ENCODE assay signal across 14 mouse cellular contexts in the genomic region with DNA sequence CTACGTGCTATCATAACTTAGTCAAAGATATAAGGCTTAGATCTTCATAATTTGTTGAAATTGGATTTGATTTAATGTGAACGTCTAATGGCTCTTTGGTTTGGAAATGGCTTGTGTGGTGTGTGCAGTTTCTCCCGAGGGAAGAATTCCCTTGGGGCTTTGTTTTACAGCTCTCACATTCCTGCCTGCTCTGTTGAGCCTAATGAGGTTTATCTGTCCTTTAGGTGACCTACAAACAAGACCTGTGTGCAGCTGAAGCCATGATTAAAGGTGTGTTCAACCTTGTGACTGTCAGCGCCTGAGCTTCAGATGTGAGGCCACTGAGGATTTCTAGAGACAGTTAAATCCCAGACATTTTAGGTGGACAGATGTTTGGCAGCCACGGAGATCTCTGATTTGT.
DNase-seq lines count a peak whose midpoint lies in the region; ATAC-seq lines count a peak whose summit lies in the region.
"Had no signal": no experiment of that assay in that cellular context is flagged by ENCODE, and none has a peak within 500 bp of the region (broad histone marks: within the 10 kb centered on the region; RNA-seq: fewer than 3 reads in every experiment).

No protein-coding gene starts in this region.

- ATAC-seq in neural tube, embryonic 12.5 days (ENCODE audit: low FRiP score, low read depth), result peak; percentile 25; the same call in 1 of the 2 replicates
- ATAC-seq in kidney, embryonic 14.5 days (ENCODE audit: low FRiP score, low TSS enrichment), result peak; percentile 81; the same call in 1 of the 2 replicates
- no peak for ATAC-seq in frontal cortex, adult (ENCODE audit: low TSS enrichment)
- ATAC-seq: forebrain, embryonic 14.5 days; inflammation-experienced regulatory T-cells, adult 6 months; midbrain, embryonic 16.5 days had no signal

- H3K36me3 ChIP-seq in neural tube, embryonic 12.5 days, result no peaks in the 10 kb centered on the region
- H3K36me3 ChIP-seq in kidney, embryonic 14.5 days (ENCODE audit: control insufficient read depth, insufficient read depth, low read length), result no peaks in the 10 kb centered on the region
- H3K36me3 ChIP-seq: heart, embryonic 15.5 days had no signal

- H3K4me3 ChIP-seq in neural tube, embryonic 12.5 days, result no peak overlapping the region
- H3K4me3 ChIP-seq in kidney, embryonic 14.5 days (ENCODE audit: low read length), result no peak overlapping the region
- H3K4me3 ChIP-seq: heart, embryonic 15.5 days had no signal

- no peaks in the 10 kb centered on the region for H3K9me3 ChIP-seq in neural tube, embryonic 12.5 days
- H3K9me3 ChIP-seq in kidney, embryonic 14.5 days (ENCODE audit: control insufficient read depth, low read length), result no peaks in the 10 kb centered on the region
- H3K9me3 ChIP-seq: heart, embryonic 15.5 days had no signal

- no peak overlapping the region for H3K27ac ChIP-seq in neural tube, embryonic 12.5 days
- H3K27ac ChIP-seq in kidney, embryonic 14.5 days (ENCODE audit: low read depth, low read length), result no peak overlapping the region
- H3K27ac ChIP-seq: heart, embryonic 15.5 days had no signal

- DNase-seq in neural tube, embryonic 10.5 days (ENCODE audit: extremely low spot score, low spot score), result no peak
- DNase-seq in embryo, embryonic 11.5 days (ENCODE audit: low read depth, low spot score), result peak; percentile 17
- no peak for DNase-seq in layer of hippocampus, postnatal 25 days (ENCODE audit: extremely low spot score in 1 of 2, low spot score in 1 of 2)
- DNase-seq in thymus, postnatal 10 days (ENCODE audit: low spot score in 2 of 2), result no peak
- DNase-seq: gastrocnemius, postnatal 36 days; lung, embryonic 14.5 days had no signal

- H3K27me3 ChIP-seq in neural tube, embryonic 12.5 days (replicated peaks), result no peaks in the 10 kb centered on the region
- H3K27me3 ChIP-seq in kidney, embryonic 14.5 days (ENCODE audit: control insufficient read depth, insufficient read depth, low read length), result no peaks in the 10 kb centered on the region
- H3K27me3 ChIP-seq: CH12.LX; heart, embryonic 15.5 days had no signal

- no peaks in the 10 kb centered on the region for H3K4me1 ChIP-seq in neural tube, embryonic 12.5 days
- peaks cover 6% of the 10 kb centered on the region; the same call in 1 of the 2 replicates for H3K4me1 ChIP-seq in kidney, embryonic 14.5 days (ENCODE audit: control insufficient read depth, insufficient read depth, low read length)

- no peak overlapping the region for H3K4me2 ChIP-seq in neural tube, embryonic 12.5 days (replicated peaks)
- no peak overlapping the region for H3K4me2 ChIP-seq in kidney, embryonic 14.5 days (replicated peaks; ENCODE audit: low read depth, low read length)
- H3K4me2 ChIP-seq: heart, embryonic 15.5 days; lung, embryonic 14.5 days had no signal

- H3K9ac ChIP-seq in neural tube, embryonic 12.5 days, result no peak overlapping the region
- no peak overlapping the region for H3K9ac ChIP-seq in kidney, embryonic 14.5 days (ENCODE audit: low read depth, low read length)
- H3K9ac ChIP-seq: heart, embryonic 15.5 days; lung, embryonic 14.5 days had no signal

- 56% methylated on average over 5 of the region's 5 CpGs for WGBS in neural tube, embryonic 12.5 days
- 26% methylated on average over 5 of the region's 5 CpGs for WGBS in kidney, embryonic 14.5 days
